Mouse (Mus musculus): Measurements from ENCODE around the gene Top1. TPM values are rescaled to one million over a fixed set of nuclear protein-coding genes. Genes with fewer than 3 reads are reported as not detected.

Top1 gene
- polyA plus RNA-seq, 1 experiment = 63.9 TPM

DNA sequence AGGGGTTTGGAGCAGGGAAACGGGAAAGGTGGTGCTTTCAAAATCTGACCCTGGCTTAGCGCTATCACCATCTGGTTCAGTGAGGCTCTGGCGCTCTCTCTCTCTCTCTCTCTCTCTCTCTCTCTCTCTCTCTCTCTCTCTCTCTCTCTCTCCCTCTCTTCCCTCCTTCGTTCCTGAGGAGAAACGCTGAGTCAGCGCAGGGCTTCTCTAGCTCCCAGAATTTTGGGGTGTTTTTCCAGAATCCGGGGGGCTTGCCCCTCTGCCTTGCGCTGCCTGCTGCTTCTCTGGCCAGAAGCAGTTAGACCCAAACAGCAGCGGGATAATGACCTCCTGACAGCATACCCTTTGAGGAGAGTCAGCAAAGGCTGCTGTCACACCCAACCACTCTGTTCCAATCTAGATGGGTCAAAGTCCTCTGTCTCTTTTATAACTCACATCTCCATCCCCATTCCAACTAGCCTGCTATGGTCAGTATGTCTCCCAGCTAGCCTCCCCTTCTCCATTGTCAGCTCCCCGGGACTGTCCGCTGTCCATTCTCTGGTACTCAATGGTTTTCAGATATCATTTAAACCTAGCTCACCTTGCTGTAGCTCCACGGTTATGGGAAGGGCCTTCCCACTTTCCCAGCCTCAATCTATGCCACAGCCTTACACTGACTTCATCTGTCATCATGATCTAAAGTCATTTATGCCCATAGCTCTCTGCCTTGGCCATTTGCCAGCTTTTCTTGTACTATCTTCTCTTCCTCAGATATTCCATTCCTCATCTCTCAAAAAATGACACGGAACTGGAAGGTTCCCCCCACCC is 5.6 kb upstream of the Top1 start:
- no peak for TF ChIP-seq CTCF (IDR thresholded peaks at IDR 0.05; ENCODE audit: borderline replicate concordance, extremely low read depth, insufficient read depth, insufficient read length)
- no peak for DNase-seq (ENCODE audit: low read depth)

GRCm38 (mm10) chr2:160641176-160641575 is 4.5 kb upstream of the Top1 start:
- TF ChIP-seq CTCF (IDR thresholded peaks at IDR 0.05; ENCODE audit: borderline replicate concordance, extremely low read depth, insufficient read depth, insufficient read length) (no peak), POLR2A (IDR thresholded peaks at IDR 0.05; ENCODE audit: borderline replicate concordance, extremely low read depth, insufficient read depth, insufficient read length, poor library complexity, severe bottlenecking) (no peak)
- DNase-seq (ENCODE audit: low read depth) = no peak

GRCm38 (mm10) chr2:160646144-160646844 is 606 bp downstream of the Top1 start:
- DNase-seq (ENCODE audit: low read depth) = peak; percentile 64
- TF ChIP-seq CTCF (IDR thresholded peaks at IDR 0.05; ENCODE audit: borderline replicate concordance, extremely low read depth, insufficient read depth, insufficient read length) (no peak), POLR2A (IDR thresholded peaks at IDR 0.05; ENCODE audit: borderline replicate concordance, extremely low read depth, insufficient read depth, insufficient read length, poor library complexity, severe bottlenecking) (no peak)

DNA sequence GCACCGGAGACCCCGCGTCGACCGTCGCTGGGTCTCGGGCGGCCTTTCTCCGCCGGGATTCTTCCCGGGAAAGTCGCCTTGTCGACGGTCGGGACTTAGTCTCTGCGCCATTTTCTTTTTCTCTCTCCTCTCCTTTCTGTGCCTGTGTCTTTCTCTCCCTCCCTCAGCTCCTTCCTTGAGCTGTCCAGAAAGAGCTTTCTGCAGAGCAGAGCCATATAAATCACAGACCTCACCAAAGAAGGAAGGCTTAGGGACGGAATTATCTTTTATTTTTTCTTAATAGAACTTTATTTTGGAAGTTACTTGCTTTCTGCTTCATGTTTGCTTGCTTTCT is 1.1 kb downstream of the Top1 start:
- peak; percentile 71 for DNase-seq (ENCODE audit: low read depth)
- TF ChIP-seq POLR2A (IDR thresholded peaks at IDR 0.05; ENCODE audit: borderline replicate concordance, extremely low read depth, insufficient read depth, insufficient read length, poor library complexity, severe bottlenecking) (no peak), CTCF (IDR thresholded peaks at IDR 0.05; ENCODE audit: borderline replicate concordance, extremely low read depth, insufficient read depth, insufficient read length) (no peak)

DNA sequence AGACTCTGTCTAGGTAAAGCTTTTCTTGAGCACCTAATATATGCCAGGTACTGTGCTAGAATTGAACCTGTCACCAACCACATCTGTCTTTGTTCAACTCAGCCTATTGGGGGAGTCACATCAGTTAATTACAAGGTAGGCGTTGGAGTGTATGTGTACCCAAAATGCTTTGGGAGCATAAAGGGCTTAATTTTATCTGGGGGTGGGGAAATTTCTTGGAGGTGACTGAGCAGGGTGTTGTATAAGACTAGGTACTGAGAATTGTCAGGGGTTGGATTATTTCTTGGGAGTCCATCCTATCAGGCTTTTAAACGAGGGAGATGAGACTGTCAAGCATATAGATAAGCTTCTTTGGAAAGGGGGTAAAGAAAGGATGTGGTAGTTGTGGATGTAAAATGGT is 2.4 kb downstream of the Top1 start:
- TF ChIP-seq POLR2A (IDR thresholded peaks at IDR 0.05; ENCODE audit: borderline replicate concordance, extremely low read depth, insufficient read depth, insufficient read length, poor library complexity, severe bottlenecking) = no peak
- no peak for TF ChIP-seq CTCF (IDR thresholded peaks at IDR 0.05; ENCODE audit: borderline replicate concordance, extremely low read depth, insufficient read depth, insufficient read length)
- no peak for DNase-seq (ENCODE audit: low read depth)

- no peak for DNase-seq (ENCODE audit: low read depth)
- TF ChIP-seq CTCF (IDR thresholded peaks at IDR 0.05; ENCODE audit: borderline replicate concordance, extremely low read depth, insufficient read depth, insufficient read length) (no peak), POLR2A (IDR thresholded peaks at IDR 0.05; ENCODE audit: borderline replicate concordance, extremely low read depth, insufficient read depth, insufficient read length, poor library complexity, severe bottlenecking) (no peak)
These were observed 3.4 kb downstream of the Top1 start for GRCm38 (mm10) chr2:160649072-160649471.

DNA sequence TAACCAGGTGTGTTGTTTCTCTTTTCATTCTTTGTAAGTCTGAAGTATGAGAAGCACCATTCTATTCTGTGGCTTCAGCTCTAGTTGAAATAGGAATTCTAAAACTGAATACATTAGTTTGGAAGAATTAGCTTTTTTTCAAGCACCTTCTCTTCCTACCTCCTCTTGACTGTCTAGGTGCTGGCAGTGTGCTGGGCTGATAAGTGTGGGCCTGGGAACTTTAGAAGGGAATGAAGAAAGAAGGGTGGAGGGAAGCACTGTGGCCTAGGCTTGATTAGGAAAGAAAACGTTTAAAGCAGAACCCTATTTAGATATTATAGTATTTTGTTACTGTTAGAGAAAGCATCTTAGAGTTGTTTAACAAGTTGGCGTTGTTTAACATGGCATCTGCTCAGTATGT is 5.5 kb downstream of the Top1 start:
- DNase-seq (ENCODE audit: low read depth) = no peak
- TF ChIP-seq POLR2A (IDR thresholded peaks at IDR 0.05; ENCODE audit: borderline replicate concordance, extremely low read depth, insufficient read depth, insufficient read length, poor library complexity, severe bottlenecking) = no peak
- no peak for TF ChIP-seq CTCF (IDR thresholded peaks at IDR 0.05; ENCODE audit: borderline replicate concordance, extremely low read depth, insufficient read depth, insufficient read length)

DNA sequence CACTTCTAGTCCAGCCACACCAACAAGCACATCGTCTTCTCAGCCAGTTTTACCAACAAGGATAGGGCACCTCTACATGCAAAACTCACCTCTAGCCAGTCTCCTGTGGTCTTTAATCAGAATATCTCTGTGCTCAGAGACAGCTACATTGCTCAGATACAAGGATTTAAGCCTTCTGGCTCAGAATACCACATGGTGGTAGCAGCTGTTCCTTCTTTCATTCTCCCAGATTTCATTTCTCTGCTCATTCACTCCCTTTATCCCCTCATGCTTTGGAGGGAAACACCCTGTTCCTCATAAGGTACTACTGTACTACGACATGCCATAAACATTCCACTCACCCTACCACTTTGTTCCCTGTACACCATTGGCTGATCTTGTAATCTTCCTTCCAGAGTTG is 7.5 kb downstream of the Top1 start:
- TF ChIP-seq POLR2A (IDR thresholded peaks at IDR 0.05; ENCODE audit: borderline replicate concordance, extremely low read depth, insufficient read depth, insufficient read length, poor library complexity, severe bottlenecking) (no peak), CTCF (IDR thresholded peaks at IDR 0.05; ENCODE audit: borderline replicate concordance, extremely low read depth, insufficient read depth, insufficient read length) (no peak)
- peak; percentile 35 for DNase-seq (ENCODE audit: low read depth)

GRCm38 (mm10) chr2:160655561-160655960 is 9.9 kb downstream of the Top1 start:
- TF ChIP-seq CTCF (IDR thresholded peaks at IDR 0.05; ENCODE audit: borderline replicate concordance, extremely low read depth, insufficient read depth, insufficient read length) (no peak), POLR2A (IDR thresholded peaks at IDR 0.05; ENCODE audit: borderline replicate concordance, extremely low read depth, insufficient read depth, insufficient read length, poor library complexity, severe bottlenecking) (no peak)
- DNase-seq (ENCODE audit: low read depth) = peak; percentile 44

- TF ChIP-seq CTCF (IDR thresholded peaks at IDR 0.05; ENCODE audit: borderline replicate concordance, extremely low read depth, insufficient read depth, insufficient read length) = no peak
- TF ChIP-seq POLR2A (IDR thresholded peaks at IDR 0.05; ENCODE audit: borderline replicate concordance, extremely low read depth, insufficient read depth, insufficient read length, poor library complexity, severe bottlenecking) = no peak
- DNase-seq (ENCODE audit: low read depth) = no peak
These were observed 10.5 kb downstream of the Top1 start for GRCm38 (mm10) chr2:160656234-160656633.

GRCm38 (mm10) chr2:160657801-160658442 is 12.2 kb downstream of the Top1 start:
- TF ChIP-seq CTCF (IDR thresholded peaks at IDR 0.05; ENCODE audit: borderline replicate concordance, extremely low read depth, insufficient read depth, insufficient read length) (no peak), POLR2A (IDR thresholded peaks at IDR 0.05; ENCODE audit: borderline replicate concordance, extremely low read depth, insufficient read depth, insufficient read length, poor library complexity, severe bottlenecking) (no peak)
- no peak for DNase-seq (ENCODE audit: low read depth)

Measured in brain, embryonic 14.5 days (tissue).